Mouse (Mus musculus): Measurements from ENCODE around the gene Daglb. TPM values are rescaled to one million over a fixed set of nuclear protein-coding genes. Genes with fewer than 3 reads are reported as not detected.
A peak's percentile ranks its signal among the peaks of the same experiment; 100 is the strongest.

The Daglb gene
- polyA plus RNA-seq, 1 experiment from 2014 or later = 13.3 TPM

GRCm38 (mm10) chr5:143520415-143520814, 56.0 kb downstream of the Daglb start:
- Histone ChIP-seq H3K9ac (no peak overlapping the region), H3K4me2 (replicated peaks) (no peak overlapping the region), H3K4me3 (replicated peaks) (no peak overlapping the region), H3K27me3 (no peaks in the 10 kb centered on the region), H3K27ac (replicated peaks) (no peak overlapping the region), H3K36me3 (peaks cover 12% of the 10 kb centered on the region), H3K9me3 (replicated peaks) (no peaks in the 10 kb centered on the region), H3K4me1 (peaks cover 45% of the 10 kb centered on the region)
- ATAC-seq (ENCODE audit: insufficient number of reproducible peaks, low FRiP score, low TSS enrichment, low read depth) = no peak
- WGBS = 74% methylated on average over 2 of the region's 2 CpGs

GRCm38 (mm10) chr5:143522882-143523281, 58.5 kb downstream of the Daglb start:
- no peak overlapping the region for H3K4me3 ChIP-seq (replicated peaks)
- H3K4me2 ChIP-seq (replicated peaks) = no peak overlapping the region
- H3K4me1 ChIP-seq = peaks cover 48% of the 10 kb centered on the region
- H3K27me3 ChIP-seq = no peaks in the 10 kb centered on the region
- no peak overlapping the region for H3K9ac ChIP-seq
- H3K27ac ChIP-seq (replicated peaks) = no peak overlapping the region
- 85% methylated on average over 3 of the region's 3 CpGs for WGBS
- ATAC-seq (ENCODE audit: insufficient number of reproducible peaks, low FRiP score, low TSS enrichment, low read depth) = no peak
- H3K36me3 ChIP-seq = no peaks in the 10 kb centered on the region
- H3K9me3 ChIP-seq (replicated peaks) = no peaks in the 10 kb centered on the region

GRCm38 (mm10) chr5:143525454-143526225, 61.3 kb downstream of the Daglb start:
- no peaks in the 10 kb centered on the region for H3K36me3 ChIP-seq
- peak overlapping the region; percentile 98 for H3K4me3 ChIP-seq (replicated peaks)
- ATAC-seq (ENCODE audit: insufficient number of reproducible peaks, low FRiP score, low TSS enrichment, low read depth) = no peak
- H3K4me2 ChIP-seq (replicated peaks) = peak overlapping the region; percentile 78
- H3K27me3 ChIP-seq = no peaks in the 10 kb centered on the region
- H3K9ac ChIP-seq = 0 out of 2 replicates have a peak overlapping the region, but pooled peaks have one; percentile 4
- WGBS = 42% methylated on average over 7 of the region's 7 CpGs
- peaks cover 26% of the 10 kb centered on the region for H3K4me1 ChIP-seq
- H3K9me3 ChIP-seq (replicated peaks) = no peaks in the 10 kb centered on the region
- peak overlapping the region; percentile 52 for H3K27ac ChIP-seq (replicated peaks)

GRCm38 (mm10) chr5:143526698-143527331, 62.4 kb downstream of the Daglb start:
- ATAC-seq (ENCODE audit: insufficient number of reproducible peaks, low FRiP score, low TSS enrichment, low read depth) = no peak
- WGBS = under 1% methylated on average over 28 of the region's 28 CpGs
- peak overlapping the region; percentile 78 for H3K4me2 ChIP-seq (replicated peaks)

GRCm38 (mm10) chr5:143527486-143528307, 63.3 kb downstream of the Daglb start, which contains the start of gene Rac1:
Gene Rac1 (minus strand): TSS chr5:143528036.
- ATAC-seq (ENCODE audit: insufficient number of reproducible peaks, low FRiP score, low TSS enrichment, low read depth) = peak; percentile 96
- H3K9me3 ChIP-seq (replicated peaks) = no peaks in the 10 kb centered on the region
- H3K9ac ChIP-seq = peak within 1 kb of the TSS; percentile 98
- no peaks in the 10 kb centered on the region for H3K27me3 ChIP-seq
- WGBS = under 1% methylated on average over 68 of the region's 105 CpGs
- peaks cover 23% of the 10 kb centered on the region for H3K4me1 ChIP-seq
- peak within 1 kb of the TSS; percentile 98 for H3K4me3 ChIP-seq (replicated peaks)
- H3K4me2 ChIP-seq (replicated peaks) = peak within 1 kb of the TSS; percentile 78
- H3K27ac ChIP-seq (replicated peaks) = peak within 1 kb of the TSS; percentile 99
- H3K36me3 ChIP-seq = no peaks in the 10 kb centered on the region

More at GRCm38 (mm10) chr5:143526698-143527331, 62.4 kb downstream of the Daglb start:
- no peaks in the 10 kb centered on the region for H3K9me3 ChIP-seq (replicated peaks)
- H3K4me3 ChIP-seq (replicated peaks) = peak overlapping the region; percentile 98
- H3K4me1 ChIP-seq = peaks cover 23% of the 10 kb centered on the region
- H3K27me3 ChIP-seq = no peaks in the 10 kb centered on the region
- H3K27ac ChIP-seq (replicated peaks) = peak overlapping the region; percentile 99
- peak overlapping the region; percentile 98 for H3K9ac ChIP-seq
- H3K36me3 ChIP-seq = no peaks in the 10 kb centered on the region

GRCm38 (mm10) chr5:143528308-143528683, 63.9 kb downstream of the Daglb start:
- H3K4me2 ChIP-seq (replicated peaks) = peak overlapping the region; percentile 78
- peak overlapping the region; percentile 98 for H3K4me3 ChIP-seq (replicated peaks)
- no peaks in the 10 kb centered on the region for H3K27me3 ChIP-seq
- WGBS = 9% methylated on average over 7 of the region's 7 CpGs
- no peaks in the 10 kb centered on the region for H3K36me3 ChIP-seq
- peaks cover 23% of the 10 kb centered on the region for H3K4me1 ChIP-seq
- H3K9me3 ChIP-seq (replicated peaks) = no peaks in the 10 kb centered on the region
- H3K9ac ChIP-seq = peak overlapping the region; percentile 64
- peak; percentile 12; the same call in 1 of the 2 replicates for ATAC-seq (ENCODE audit: insufficient number of reproducible peaks, low FRiP score, low TSS enrichment, low read depth)
- H3K27ac ChIP-seq (replicated peaks) = peak overlapping the region; percentile 99

GRCm38 (mm10) chr5:143530715-143531114, 66.3 kb downstream of the Daglb start:
- H3K9me3 ChIP-seq (replicated peaks) = no peaks in the 10 kb centered on the region
- no peak for ATAC-seq (ENCODE audit: insufficient number of reproducible peaks, low FRiP score, low TSS enrichment, low read depth)
- WGBS = 44% methylated on average over 7 of the region's 7 CpGs
- no peak overlapping the region for H3K27ac ChIP-seq (replicated peaks)
- H3K4me1 ChIP-seq = peaks cover 8% of the 10 kb centered on the region
- H3K4me3 ChIP-seq (replicated peaks) = no peak overlapping the region
- H3K9ac ChIP-seq = no peak overlapping the region
- no peak overlapping the region for H3K4me2 ChIP-seq (replicated peaks)
- H3K36me3 ChIP-seq = no peaks in the 10 kb centered on the region
- H3K27me3 ChIP-seq = no peaks in the 10 kb centered on the region

- no peaks in the 10 kb centered on the region for H3K4me1 ChIP-seq
- ATAC-seq (ENCODE audit: insufficient number of reproducible peaks, low FRiP score, low TSS enrichment, low read depth) = no peak
- H3K36me3 ChIP-seq = no peaks in the 10 kb centered on the region
- H3K9ac ChIP-seq = no peak overlapping the region
- no peaks in the 10 kb centered on the region for H3K9me3 ChIP-seq (replicated peaks)
- no peaks in the 10 kb centered on the region for H3K27me3 ChIP-seq
- 74% methylated on average over 4 of the region's 4 CpGs for WGBS
- H3K4me2 ChIP-seq (replicated peaks) = no peak overlapping the region
- no peak overlapping the region for H3K27ac ChIP-seq (replicated peaks)
- no peak overlapping the region for H3K4me3 ChIP-seq (replicated peaks)
Measured at GRCm38 (mm10) chr5:143534922-143535321, 70.5 kb downstream of the Daglb start.

- ATAC-seq (ENCODE audit: insufficient number of reproducible peaks, low FRiP score, low TSS enrichment, low read depth) = no peak
- WGBS = 26% methylated on average over 2 of the region's 2 CpGs
- Histone ChIP-seq H3K9ac (no peak overlapping the region), H3K9me3 (replicated peaks) (no peaks in the 10 kb centered on the region), H3K4me1 (no peaks in the 10 kb centered on the region), H3K36me3 (no peaks in the 10 kb centered on the region), H3K27me3 (no peaks in the 10 kb centered on the region), H3K4me3 (replicated peaks) (no peak overlapping the region), H3K4me2 (replicated peaks) (no peak overlapping the region), H3K27ac (replicated peaks) (no peak overlapping the region)
Measured at GRCm38 (mm10) chr5:143537022-143537421, 72.6 kb downstream of the Daglb start.

GRCm38 (mm10) chr5:143539111-143539510, 74.7 kb downstream of the Daglb start:
- Histone ChIP-seq H3K27ac (replicated peaks) (no peak overlapping the region), H3K4me3 (replicated peaks) (no peak overlapping the region), H3K36me3 (no peaks in the 10 kb centered on the region), H3K4me2 (replicated peaks) (no peak overlapping the region), H3K4me1 (no peaks in the 10 kb centered on the region), H3K9me3 (replicated peaks) (no peaks in the 10 kb centered on the region), H3K27me3 (no peaks in the 10 kb centered on the region), H3K9ac (no peak overlapping the region)
- 83% methylated on average over 8 of the region's 8 CpGs for WGBS
- ATAC-seq (ENCODE audit: insufficient number of reproducible peaks, low FRiP score, low TSS enrichment, low read depth) = no peak

- 8% methylated on average over 11 of the region's 11 CpGs for WGBS
- Histone ChIP-seq H3K27ac (replicated peaks) (no peak overlapping the region), H3K4me1 (peaks cover 21% of the 10 kb centered on the region), H3K27me3 (no peaks in the 10 kb centered on the region), H3K9me3 (replicated peaks) (no peaks in the 10 kb centered on the region), H3K36me3 (no peaks in the 10 kb centered on the region), H3K4me2 (replicated peaks) (no peak overlapping the region), H3K4me3 (replicated peaks) (no peak overlapping the region), H3K9ac (no peak overlapping the region)
- ATAC-seq (ENCODE audit: insufficient number of reproducible peaks, low FRiP score, low TSS enrichment, low read depth) = no peak
Measured at GRCm38 (mm10) chr5:143547384-143547783, 83.0 kb downstream of the Daglb start.
